Mouse (Mus musculus): ENCODE measurements around the gene Slc2a13.

Gene Slc2a13

DNA sequence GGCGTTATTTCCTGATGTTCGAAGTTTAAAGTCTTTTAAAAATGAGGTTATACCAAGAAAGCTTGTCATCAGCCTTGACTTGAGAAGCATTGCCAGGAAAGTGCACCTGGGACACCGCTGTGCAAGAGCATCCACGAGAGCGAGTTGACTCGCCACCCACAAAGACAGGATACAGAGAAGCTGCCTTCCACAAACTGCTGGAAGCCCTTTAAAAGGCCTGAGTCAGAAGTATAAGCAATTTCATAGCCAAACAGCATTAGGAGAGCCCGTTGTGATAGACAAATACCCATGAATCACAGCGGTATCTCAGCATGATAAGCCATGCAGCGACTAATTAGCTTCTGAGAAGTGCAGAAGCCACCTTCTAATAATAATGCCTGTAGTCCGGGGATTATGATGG, 48.6 kb downstream of the Slc2a13 start:
- in situ Hi-C loops (cut with MboI; ENCODE audit: unreplicated experiment in 2 of 2) = no loop called here

DNA sequence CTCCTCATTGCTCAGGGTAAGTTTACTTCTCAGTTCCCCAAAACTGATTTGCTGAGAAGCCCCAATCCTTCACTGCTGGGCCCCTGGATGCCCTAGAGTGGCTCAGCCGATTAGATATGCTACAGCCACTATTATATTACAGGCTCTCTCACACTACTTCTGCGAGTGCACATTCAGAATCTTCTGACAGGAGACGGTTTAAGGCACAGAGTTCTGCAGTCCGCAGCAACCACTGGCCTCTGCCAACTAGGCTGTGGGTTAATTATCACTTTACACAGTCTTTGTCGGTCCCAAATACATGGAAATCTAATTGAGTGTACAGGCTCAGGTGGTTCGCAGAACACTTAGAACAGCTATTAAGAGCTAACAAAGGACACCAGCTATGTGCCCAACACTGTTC, 69.8 kb downstream of the Slc2a13 start:
- in situ Hi-C loops (cut with MboI; ENCODE audit: unreplicated experiment in 2 of 2) = no loop called here

DNA sequence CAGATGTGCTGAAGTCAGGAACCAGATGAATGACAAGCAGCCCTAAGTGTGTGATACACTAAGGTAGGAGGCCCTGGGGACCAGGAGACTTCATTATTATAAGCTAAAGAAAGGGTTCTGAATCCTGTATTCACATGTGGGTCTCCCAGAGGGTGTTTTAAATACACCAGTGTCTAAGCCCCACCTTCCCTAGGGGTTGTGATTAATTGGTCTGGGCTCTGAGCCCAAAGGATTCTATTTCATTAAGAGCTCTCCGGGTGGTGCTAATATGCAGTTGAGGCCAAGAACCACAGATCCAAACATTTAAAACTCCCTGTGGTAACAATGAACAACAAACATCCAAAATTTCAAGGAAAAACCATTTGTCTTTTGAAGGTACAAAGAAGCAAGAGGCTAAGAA, 70.4 kb downstream of the Slc2a13 start:
- in situ Hi-C loops (cut with MboI; ENCODE audit: unreplicated experiment in 2 of 2) = no loop called here

DNA sequence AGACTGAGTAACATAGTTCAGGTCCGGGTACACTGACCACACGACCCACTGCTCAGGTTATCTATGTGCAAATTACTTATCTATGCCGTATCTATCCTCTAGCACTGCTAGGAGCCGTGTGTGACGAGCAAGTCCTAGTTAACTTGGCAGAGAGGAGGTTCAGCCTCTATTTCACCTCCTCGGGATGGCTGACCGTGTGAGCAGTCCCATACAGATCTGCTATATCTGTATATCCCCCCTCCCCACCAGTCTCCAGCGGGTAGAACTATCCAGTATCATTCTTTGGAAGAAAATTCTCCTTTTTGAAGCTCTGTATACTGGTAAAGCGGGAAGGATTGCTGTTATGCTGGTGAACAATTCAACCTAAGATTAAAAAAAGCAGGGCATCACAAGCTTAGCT, 70.8 kb downstream of the Slc2a13 start:
- in situ Hi-C loops (cut with MboI; ENCODE audit: unreplicated experiment in 2 of 2) = no loop called here

DNA sequence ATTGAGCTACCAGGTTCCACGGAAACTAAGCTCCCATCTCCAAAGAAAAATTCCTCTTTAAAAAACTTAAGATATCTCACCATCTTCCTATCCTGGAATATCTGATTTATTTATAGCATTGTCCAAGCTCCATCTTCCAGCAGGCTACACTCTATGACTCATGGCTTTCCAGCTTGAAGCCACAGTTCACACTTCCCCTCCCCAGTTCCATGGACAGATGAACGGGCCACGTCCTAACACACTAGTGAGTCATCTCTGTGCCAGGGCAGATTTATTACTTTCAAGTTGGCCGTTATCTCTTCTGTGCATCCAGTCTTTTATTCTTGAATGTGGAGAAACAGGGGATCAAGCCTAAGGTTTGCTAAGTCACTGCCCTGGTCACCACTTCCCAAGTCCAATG, 78.0 kb downstream of the Slc2a13 start:
- in situ Hi-C loops (cut with MboI; ENCODE audit: unreplicated experiment in 2 of 2) = loop anchor here in 1 of 2 experiments (25.0 kb wide), 1 partner anchor 742 kb away; no protein-coding TSS in a partner anchor

DNA sequence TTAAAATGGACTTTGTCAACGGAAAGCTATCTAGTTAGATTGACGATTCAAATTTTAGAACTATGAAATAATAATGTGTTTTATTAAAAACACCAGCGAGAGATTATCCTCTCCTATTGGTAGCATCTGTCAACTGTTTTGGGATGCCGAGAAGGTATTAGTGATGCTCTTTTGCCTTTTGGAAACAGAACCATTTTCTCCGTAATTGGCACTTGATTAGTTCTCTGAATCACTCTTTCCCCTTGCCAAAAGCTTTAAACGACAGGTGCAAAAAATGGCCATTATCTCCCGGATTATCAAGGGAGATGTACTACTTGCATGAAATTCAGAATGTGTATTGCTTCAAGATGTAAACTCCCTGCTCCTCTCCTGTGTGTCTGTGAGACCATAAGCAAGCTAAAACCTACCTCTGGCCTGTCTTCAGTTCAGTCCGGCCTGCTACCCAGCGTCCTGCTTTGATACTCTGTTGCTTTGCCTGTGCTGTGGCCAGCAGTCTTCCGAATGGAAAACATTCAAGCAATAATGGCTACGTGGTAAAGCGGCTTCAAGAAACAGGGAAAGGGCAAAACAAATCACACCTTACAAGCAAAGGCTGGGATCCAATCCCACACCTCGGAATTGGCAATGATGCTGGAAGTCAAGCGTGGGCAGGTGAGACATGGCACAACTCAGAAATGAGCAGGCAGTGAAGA, 93.0 kb downstream of the Slc2a13 start:
- in situ Hi-C loops (cut with MboI; ENCODE audit: unreplicated experiment in 2 of 2) = loop anchor here (5.0 to 25.0 kb wide), 5 partner anchors 92 to 757 kb away; partner anchors contain the start of gene Slc2a13 (in 2 of the 2)

DNA sequence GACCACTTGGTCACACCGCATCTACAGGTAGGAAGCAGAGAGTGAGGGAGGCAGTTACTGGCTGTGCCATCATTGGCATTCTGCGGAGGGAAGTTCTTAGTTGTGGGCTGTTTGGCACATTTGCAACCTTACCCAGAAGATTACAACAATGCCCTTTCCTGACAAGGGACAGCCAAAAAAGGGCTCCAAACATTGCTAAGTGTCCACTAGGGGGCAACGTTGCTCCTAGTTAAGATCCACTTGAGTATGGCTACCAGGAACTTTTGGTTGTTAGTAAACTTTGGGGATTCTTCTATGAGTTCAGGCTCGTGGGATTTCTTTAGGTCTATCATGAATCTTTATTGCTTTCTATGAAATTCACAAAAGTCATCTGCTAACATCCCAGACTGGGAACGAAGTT, 95.3 kb downstream of the Slc2a13 start:
- in situ Hi-C loops (cut with MboI; ENCODE audit: unreplicated experiment in 2 of 2) = loop anchor here (5.0 to 25.0 kb wide), 5 partner anchors 95 to 760 kb away; partner anchors contain the start of gene Slc2a13 (in 1 of the 2)

DNA sequence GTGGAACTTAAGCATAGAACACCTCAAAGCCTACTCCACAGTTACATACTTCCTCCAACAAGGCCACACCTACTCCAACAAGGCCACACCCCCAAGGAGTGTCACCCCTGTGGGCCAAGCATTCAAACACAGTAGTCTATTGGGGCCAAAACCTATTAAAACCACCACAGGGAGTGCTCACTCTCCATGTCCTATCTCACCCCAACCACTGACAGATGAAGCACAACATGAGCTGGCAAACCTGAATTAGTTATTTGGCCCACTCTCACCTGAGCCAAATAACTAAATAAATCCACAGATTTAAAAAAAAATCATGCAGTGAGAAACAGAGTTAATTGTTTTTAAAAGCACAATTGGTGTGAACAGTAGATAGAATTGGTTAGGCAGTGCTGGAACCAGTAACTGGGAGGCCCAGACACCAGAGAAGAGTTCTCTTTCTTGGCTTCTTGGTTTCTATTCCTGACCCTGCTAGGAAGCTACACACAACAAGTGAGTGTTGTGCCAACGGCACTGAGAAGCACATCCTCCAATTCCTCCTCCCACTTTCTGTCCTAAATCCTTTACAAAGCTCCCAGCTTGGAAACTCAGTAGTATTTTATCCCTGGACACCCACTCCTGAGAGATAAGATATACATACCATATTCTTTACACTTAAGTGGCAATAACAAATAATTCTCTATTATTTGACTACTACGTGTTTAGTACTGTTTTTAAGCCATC, 99.2 kb downstream of the Slc2a13 start:
- in situ Hi-C loops (cut with MboI; ENCODE audit: unreplicated experiment in 2 of 2) = loop anchor here in 1 of 2 experiments (10.0 kb wide), 1 partner anchor 169 kb away; no protein-coding TSS in a partner anchor

DNA sequence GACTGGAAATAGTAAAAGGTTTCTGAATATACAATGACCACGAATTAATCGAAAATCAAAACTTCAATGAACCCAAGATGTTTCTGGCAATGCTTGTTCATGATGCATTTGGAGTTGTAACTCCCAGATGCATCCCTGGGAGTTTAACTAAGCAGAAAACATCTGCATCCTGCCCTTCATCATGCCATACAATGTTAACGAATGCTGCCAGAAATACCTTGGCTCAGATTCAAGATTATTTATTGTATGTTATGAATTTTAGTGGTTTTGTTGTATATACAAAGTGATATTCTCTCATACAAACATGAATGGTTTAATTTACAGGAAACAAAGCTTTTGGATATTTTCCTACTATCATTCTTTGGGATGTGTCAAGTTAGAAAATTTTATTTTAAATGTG, 107.7 kb downstream of the Slc2a13 start:
- in situ Hi-C loops (cut with MboI; ENCODE audit: unreplicated experiment in 2 of 2) = no loop called here

DNA sequence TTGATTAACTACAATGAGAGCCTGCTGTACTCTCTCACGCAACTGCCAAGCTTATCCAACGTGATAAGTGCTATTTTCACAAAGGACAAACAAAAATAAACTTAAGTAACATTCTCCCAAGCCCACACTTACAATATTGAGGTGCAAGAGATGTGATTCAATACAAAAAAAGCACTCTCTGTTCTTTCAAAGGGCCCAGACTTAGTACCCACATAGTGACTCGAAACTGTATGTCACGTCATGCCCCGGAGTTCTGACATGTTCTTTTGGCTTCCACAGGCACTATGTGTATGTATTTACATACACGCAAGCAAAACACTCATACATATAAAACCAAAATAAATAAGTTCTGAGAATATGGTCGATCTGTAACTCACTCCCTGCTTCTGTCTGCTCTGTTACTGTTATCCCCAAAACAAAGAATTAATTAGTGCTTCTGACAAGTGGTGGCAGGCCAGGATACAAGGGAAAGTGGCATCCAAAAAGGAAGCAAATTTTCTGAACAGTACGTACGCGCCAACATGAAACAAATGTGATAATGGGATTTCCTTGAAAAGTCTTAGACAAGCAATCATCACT, 109.1 kb downstream of the Slc2a13 start:
- in situ Hi-C loops (cut with MboI; ENCODE audit: unreplicated experiment in 2 of 2) = no loop called here

DNA sequence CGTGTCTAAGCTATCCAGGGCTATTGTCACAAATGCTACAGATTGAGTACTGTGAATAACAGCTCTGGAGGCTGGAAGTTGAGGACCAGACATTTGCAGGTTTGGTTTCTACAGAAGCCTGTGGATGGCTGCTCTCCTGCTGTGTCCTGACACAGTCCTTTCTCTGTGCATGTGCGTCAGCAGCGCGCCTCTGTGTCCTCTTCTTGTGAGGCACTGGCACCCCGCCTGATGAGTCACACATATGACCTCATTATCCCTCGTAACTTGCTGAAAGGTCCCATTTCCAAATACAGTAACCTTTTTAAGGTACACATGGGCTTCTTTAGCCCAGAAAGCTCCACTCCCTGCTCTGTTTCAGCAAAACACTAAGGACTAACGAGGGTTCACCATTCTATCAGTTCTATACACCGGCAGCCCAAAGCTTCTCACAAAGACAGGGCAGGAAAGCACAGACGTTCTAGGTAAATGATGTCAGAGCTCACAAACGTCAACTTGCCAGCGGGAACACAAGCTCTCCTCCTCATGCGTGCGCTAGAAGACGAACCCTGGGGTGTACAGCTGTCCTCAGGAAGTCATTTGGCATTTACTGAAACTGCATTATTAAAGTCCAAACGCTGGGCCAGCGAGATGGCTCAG, 109.9 kb downstream of the Slc2a13 start:
- in situ Hi-C loops (cut with MboI; ENCODE audit: unreplicated experiment in 2 of 2) = no loop called here

DNA sequence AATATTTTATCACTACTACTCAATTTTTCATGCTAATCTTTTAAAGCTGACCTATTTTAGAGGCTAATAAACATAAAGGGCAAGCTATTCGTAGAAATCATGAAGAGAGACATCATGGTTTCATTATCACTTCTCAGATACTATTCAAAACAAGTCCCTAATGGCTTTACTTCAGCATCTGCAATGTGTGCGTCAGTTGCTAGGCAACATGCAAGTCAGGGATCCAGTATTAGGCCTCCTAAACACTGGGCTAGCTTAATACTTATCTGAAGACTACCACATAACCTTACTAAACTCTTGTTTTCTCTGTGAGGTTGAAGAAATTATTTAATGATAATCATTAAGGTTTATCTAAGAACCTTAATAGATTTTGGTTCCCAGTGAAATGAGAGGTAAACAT, 111.1 kb downstream of the Slc2a13 start:
- in situ Hi-C loops (cut with MboI; ENCODE audit: unreplicated experiment in 2 of 2) = no loop called here

DNA sequence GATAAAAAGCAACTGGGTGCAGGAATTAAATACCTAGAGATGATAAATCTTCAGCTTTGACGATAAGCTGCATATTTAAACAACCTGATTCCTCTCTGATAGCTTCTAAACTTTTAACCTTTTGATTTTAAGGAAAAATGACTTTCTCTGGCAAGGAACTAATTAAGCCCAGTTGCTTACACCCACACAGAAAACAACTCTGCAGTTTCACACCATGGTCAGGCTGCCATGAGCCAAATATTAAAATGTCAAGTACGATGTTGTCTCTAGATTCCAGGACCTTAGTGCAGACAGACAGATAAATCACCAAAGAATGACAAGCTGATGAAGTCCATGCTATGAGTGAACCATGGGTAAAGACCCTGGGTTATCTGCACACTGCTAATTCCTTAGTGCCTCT, 115.9 kb downstream of the Slc2a13 start:
- in situ Hi-C loops (cut with MboI; ENCODE audit: unreplicated experiment in 2 of 2) = no loop called here

DNA sequence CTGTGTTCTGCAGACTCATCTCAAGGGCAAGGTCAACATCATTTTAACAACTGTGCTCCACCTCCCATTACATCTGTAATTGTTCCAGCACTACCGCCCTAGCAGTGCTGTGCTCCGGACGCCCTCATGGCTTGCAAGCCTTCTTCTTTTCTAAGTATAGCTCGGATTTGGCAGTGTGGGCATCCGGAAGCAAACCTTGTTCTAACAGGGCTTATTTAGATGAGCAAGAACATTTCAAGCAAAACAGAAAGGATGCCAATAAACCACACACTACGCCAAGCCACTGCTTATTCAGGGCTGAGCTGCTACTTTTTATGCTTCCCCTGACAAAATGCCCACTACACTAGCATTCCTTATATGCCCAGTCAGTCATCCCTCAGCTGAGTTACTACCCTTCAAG, 127.7 kb downstream of the Slc2a13 start:
- in situ Hi-C loops (cut with MboI; ENCODE audit: unreplicated experiment in 2 of 2) = no loop called here

DNA sequence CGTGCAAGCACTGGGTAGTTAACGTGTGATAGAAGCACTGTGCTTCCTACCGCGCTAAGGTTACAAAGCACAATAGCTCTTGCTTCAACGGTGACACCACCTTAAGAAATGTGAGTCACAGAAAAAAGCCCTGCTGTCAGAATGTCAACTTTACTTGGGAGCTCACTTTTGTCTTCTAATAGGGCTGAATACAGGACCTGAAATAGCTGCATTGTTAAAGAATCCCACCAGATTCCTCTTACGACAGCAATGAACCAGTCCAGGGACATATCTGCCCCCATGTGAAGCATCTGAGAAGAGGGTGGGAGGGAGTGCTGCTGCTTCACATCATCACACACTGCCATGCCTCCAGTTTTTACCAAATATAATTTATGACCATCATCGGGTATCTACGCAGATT, 129.6 kb downstream of the Slc2a13 start:
- in situ Hi-C loops (cut with MboI; ENCODE audit: unreplicated experiment in 2 of 2) = no loop called here

DNA sequence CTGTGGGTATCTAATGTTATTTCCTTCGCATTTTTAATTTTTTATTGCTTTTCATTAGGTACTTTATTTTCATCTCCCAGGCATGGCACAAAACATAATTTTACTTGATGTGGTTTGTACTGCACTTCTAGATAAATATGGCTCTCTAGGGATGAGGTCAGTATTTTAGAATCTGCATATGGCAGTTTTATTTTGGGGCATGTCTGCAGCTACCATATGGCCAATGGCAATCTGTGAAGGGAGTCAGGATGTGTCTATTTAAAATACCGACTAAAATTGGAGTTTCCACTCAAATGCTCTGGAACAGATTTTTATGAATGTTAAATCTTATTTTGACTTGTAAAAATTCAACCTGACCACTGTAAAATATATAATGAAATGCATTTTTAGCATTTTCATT, 133.2 kb downstream of the Slc2a13 start:
- in situ Hi-C loops (cut with MboI; ENCODE audit: unreplicated experiment in 2 of 2) = no loop called here

DNA sequence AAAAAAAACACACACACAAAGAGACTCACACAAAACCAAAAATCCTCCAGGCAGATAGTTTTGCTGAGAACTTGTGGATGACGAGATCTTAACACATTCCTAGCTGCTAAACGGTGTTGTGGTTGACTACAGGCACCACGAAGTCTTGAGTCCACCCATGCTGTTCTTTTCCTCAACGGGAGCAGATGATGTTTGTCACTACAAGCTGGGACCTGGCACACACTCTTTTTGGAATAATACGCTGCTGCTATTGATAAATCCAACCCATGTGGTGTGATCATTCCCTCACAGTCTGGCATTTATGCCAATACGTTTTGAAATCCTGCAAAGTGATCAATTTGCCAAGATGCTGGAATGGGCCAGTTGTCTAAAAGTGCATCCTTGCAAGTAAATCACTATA, 147.6 kb downstream of the Slc2a13 start:
- in situ Hi-C loops (cut with MboI; ENCODE audit: unreplicated experiment in 2 of 2) = no loop called here

DNA sequence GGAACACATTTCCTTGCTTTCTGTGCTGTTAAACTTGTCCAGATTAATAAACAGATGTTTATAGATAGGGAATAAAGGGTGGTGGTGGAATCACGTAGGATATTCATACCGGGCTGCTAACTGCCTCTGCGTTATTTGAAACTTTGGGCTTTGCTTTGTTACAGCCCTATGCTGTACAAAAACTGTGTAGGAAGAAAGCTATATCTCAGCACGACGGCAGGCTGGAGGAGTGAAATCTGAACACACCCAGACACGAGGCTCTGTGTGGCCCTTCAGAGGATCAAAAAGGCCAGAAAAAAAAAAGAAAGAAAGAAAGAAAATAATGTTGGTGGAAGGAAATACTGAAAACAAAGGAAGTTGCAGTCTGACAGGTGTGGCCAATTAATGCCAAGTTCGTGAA, 166.1 kb downstream of the Slc2a13 start:
- in situ Hi-C loops (cut with MboI; ENCODE audit: unreplicated experiment in 2 of 2) = no loop called here

DNA sequence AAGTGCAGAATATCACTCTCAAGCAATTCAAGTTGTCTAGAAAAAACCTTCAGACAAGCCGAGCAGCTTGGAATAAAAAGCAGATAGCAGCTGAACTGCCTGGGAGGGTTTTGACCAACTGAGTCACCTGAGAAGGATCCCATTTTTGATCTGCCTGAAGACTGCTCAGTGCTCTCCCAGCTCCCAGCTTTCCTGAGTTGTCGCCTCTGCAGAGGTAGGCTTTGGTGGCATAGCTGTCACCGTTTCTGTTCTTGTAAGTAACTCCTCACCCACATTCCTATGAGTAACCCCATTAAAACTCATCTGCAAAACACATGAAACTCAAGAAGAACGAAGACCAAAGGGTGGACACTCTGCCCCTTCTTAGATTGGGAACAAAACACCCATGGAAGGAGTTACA, 177.9 kb downstream of the Slc2a13 start:
- in situ Hi-C loops (cut with MboI; ENCODE audit: unreplicated experiment in 2 of 2) = no loop called here

DNA sequence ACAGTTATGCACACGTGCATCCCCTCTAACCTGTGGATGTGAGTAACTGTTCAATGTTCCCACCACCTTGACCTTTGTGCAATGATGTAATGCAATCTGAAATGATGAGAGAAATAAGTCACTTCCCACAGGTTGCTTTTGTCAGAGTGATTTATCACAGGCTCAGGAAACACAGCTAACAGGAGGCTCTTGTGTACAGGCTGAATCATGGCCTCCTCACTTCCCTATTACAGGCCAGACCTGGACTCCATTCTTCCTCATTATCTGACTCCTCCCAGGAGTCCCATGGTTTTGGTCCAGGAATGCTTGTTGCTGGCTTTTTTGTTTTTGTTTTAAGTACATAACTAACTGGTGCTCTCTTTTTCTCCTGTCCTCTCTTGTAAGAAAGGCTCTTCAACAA, 189.4 kb downstream of the Slc2a13 start:
- in situ Hi-C loops (cut with MboI; ENCODE audit: unreplicated experiment in 2 of 2) = no loop called here

DNA sequence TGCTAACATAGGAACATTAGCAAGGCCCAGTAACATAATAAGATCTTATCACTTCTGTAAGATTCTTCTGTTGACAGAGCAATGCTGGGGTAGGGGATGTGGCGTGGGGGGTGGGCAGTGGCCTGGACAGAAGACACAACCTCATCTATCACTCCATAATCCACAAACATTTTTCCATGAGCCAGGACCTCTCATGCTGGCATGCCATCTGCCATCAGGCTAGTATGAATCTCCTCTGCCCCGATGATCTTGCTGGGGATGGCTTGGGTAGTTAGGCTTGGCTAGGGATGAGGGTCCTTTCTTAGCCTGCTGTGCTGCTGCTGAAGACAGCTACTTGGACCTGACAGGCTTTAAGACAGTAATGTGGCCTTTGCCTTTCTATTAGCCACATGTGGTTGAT, 190.5 kb downstream of the Slc2a13 start:
- in situ Hi-C loops (cut with MboI; ENCODE audit: unreplicated experiment in 2 of 2) = no loop called here

Measured in v-Abl transformed pro-B cells (cell line).